Mouse (Mus musculus) kidney, adult 18-20 months (tissue): ENCODE results near the gene Galnt13.
"Not testable (repeated sequence)": the region's sequence is repeated elsewhere in the genome, so short reads cannot be mapped to it uniquely, and the experiment has no call there.

ENCODE experiments used
- DNase-seq: peaks from one replicate; pipeline ENCODE4 v3.0.0; 2021

The Galnt13 gene

GRCm38 (mm10) chr2:54435937-54436735 is at the start of gene Galnt13:
TSS of gene Galnt13 (plus strand) at chr2:54436317.
- DNase-seq, result no peak

- DNase-seq, result no peak
Measured at GRCm38 (mm10) chr2:54431060-54431459, 5.1 kb upstream of the Galnt13 start.

- no peak for DNase-seq
Measured at GRCm38 (mm10) chr2:54435380-54435779, 737 bp upstream of the Galnt13 start.

GRCm38 (mm10) chr2:54436736-54437500 is 801 bp downstream of the Galnt13 start:
- no peak for DNase-seq

- no peak for DNase-seq
Measured at GRCm38 (mm10) chr2:54437501-54437830, 1.3 kb downstream of the Galnt13 start.

GRCm38 (mm10) chr2:54442734-54443500 is 6.8 kb downstream of the Galnt13 start:
- DNase-seq, result no peak

GRCm38 (mm10) chr2:54483426-54483825 is 47.3 kb downstream of the Galnt13 start:
- DNase-seq, result no peak

- DNase-seq, result no peak
Measured at GRCm38 (mm10) chr2:54522989-54523388, 86.9 kb downstream of the Galnt13 start.

- no peak for DNase-seq
Measured at GRCm38 (mm10) chr2:54527073-54527472, 91.0 kb downstream of the Galnt13 start.

GRCm38 (mm10) chr2:54558357-54559153 is 122.4 kb downstream of the Galnt13 start:
- DNase-seq, result no peak

- DNase-seq, result no peak
Measured at GRCm38 (mm10) chr2:54565068-54565467, 129.0 kb downstream of the Galnt13 start.

GRCm38 (mm10) chr2:54567186-54567585 is 131.1 kb downstream of the Galnt13 start:
- no peak for DNase-seq

GRCm38 (mm10) chr2:54567632-54568031 is 131.5 kb downstream of the Galnt13 start:
- DNase-seq, result no peak

GRCm38 (mm10) chr2:54713817-54714216 is 277.7 kb downstream of the Galnt13 start:
- DNase-seq, result not testable (repeated sequence)

- DNase-seq, result no peak
Measured at GRCm38 (mm10) chr2:54751232-54751631, 315.1 kb downstream of the Galnt13 start.

GRCm38 (mm10) chr2:54759781-54760180 is 323.7 kb downstream of the Galnt13 start:
- DNase-seq, result no peak

- DNase-seq, result no peak
Measured at GRCm38 (mm10) chr2:54778790-54779273, 342.7 kb downstream of the Galnt13 start.

GRCm38 (mm10) chr2:54813670-54814256 is 377.6 kb downstream of the Galnt13 start:
- DNase-seq, result no peak

GRCm38 (mm10) chr2:54841245-54841644 is 405.1 kb downstream of the Galnt13 start:
- DNase-seq, result no peak

GRCm38 (mm10) chr2:54906282-54907060 is 470.4 kb downstream of the Galnt13 start:
- no peak for DNase-seq

- DNase-seq, result no peak
Measured at GRCm38 (mm10) chr2:54915088-54915670, 479.1 kb downstream of the Galnt13 start.
